Mouse (Mus musculus): ENCODE results near the gene Fzd5.

DNA sequence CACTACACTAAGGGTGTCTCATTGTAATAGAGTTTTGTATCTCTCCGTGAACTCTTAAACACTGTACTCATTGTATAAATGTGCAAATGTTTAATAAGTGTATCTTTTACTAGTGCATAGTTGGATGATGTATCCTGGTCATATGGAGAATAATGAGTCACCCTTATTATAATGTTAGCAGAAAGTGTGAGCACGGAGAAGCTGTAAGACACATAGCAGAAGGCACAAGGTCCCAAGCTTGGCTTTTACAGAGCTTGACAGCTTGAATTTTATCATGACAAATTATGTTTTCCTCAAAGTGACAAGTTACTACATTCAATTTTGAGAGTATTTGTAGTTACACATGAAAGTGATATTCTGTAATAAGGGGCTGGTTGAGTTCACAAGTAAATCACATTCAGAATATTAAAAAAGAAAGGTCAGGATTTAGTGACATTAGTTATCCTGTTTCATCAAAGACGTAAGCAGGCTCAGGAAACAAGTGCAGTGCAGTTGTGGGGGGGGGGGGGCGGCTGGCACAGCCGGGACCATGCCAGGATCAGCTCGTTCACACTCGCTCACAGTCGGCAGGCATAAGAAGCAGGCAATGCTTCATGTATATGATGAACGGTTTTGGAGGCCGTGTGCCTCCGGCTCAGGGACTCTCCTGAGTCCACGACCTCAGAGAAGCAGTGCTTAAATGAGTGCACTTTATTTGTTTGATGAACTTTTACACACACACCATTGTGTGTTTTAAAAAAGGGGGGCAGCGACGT lies 25.4 kb downstream of the Fzd5 start:
- TF ChIP-seq MYOG (IDR thresholded peaks at IDR 0.05; ENCODE audit: control insufficient read depth in 1 of 3, insufficient read depth in 1 of 3, insufficient read length in 2 of 3, low read depth in 2 of 3) (no peak), TCF12 (IDR thresholded peaks at IDR 0.05; ENCODE audit: insufficient read depth, poor library complexity, severe bottlenecking) (no peak), CEBPB (IDR thresholded peaks at IDR 0.05; ENCODE audit: insufficient read depth, poor library complexity, severe bottlenecking) (no peak), POLR2A (IDR thresholded peaks at IDR 0.05; ENCODE audit: insufficient read length, low read depth) (no peak), POLR2AphosphoS2 (IDR thresholded peaks at IDR 0.05; ENCODE audit: insufficient read length, low read depth) (no peak)

Data from myocyte (in vitro differentiated cells).